Mouse (Mus musculus) left cerebral cortex, adult 11 months (tissue): ENCODE measurements around the gene Cdk9.

Experiments
- DNase-seq: peaks from one replicate; pipeline ENCODE4 v3.0.0; 2022; ENCODE audit warnings: low spot score

The Cdk9 gene

DNA sequence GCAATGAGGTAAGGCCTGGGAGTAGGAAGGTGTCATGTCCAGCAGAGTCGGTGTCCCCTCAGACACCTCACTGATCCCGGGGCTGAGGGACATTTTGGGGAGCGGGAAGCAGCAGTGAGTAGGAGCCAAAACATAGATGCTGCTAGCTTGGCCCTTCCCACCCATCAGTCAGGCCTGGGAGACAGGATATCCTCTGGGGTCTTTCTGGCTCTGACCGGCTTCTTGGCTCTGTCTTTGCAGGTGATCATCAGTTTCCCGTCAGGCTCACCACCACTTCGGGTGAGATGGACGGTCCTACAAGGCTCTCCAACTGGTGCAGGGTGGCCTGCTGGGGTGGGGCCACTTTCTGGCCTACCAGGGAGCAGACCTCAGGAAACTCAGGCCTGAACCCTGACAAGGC, 35.2 kb downstream of the Cdk9 start:
- no peak for DNase-seq

DNA sequence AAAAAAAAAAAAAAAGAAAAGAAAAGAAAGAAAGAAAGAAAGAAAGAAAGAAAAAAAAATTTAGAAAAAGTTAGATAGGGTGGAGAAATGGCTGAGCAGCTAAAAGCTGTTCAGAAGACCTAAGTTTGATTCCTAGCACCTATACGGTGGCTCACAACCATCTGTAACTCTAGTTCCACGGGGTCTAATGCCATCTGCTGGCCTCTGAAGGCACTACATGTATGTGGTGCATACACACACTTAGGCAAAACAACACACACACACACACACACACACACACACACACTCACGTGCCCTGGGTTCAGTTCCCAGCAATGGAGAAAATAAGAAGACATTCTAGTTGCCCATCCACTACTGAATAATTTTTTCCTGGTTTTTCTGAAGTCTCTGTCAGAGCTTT, 36.1 kb downstream of the Cdk9 start:
- DNase-seq = no peak

DNA sequence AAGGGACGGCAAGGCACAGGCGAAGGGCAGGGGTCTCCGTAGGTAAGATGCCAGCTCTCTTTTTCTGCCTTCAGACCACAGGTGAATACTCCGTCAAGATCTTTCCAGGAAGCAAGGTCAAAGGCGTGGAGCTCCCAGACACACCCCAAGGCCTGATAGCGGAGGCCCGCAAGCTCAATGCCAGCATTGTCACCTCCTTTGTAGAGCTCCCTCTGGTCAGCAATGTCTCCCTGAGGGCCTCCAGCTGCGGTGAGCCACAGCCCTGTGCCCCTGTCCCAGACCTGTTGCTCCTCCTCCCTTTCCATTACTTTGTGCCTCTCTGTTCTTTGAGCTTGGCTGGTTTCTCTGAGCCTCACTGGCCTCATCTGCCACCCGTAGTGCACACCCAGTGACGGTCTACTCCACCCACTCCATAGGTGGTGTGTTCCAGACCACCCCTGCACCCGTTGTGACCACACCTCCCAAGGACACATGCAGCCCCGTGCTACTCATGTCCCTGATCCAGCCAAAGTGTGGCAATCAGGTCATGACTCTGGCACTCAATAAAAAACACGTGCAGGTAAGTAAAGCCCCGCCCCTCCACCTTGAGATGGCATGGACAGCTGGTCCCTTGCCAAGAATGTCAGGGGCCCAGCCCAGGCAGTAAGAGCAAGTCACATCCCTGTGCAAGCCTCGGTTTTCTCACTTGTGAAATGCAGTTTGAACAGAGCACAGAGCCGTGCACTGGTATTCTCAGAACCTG, 39.5 kb downstream of the Cdk9 start:
- no peak for DNase-seq

DNA sequence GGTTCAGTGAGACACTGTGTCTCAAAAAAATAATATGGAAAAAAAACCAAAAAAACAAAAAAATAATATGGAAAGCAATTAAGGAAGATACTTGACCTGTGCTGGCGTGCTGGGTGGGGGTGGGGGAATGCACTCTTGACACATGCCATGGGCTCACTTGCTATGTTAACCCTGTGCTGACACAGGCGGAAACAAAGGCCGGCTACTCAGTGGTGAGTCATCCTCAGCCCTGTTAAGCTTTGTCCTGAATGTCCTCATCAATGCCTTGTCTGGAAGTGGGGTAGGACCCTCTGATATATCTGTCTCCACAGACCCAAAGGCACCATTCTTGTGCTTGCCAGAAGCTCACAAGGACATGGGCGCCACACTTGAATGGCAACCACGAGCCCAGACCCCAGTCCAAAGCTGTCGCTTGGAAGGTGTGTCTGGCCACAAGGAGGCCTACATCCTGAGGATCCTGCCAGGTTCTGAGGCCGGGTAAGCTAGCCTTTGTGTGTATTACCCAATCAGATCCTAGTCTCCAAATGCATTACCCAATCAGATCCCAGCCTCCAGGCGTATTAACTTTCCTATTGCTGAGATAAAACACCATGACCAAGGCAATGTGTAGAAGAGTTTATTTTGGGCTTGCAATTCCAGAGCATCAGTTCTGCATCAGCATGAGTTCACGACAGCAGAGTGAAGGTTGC, 40.8 kb downstream of the Cdk9 start:
- no peak for DNase-seq

DNA sequence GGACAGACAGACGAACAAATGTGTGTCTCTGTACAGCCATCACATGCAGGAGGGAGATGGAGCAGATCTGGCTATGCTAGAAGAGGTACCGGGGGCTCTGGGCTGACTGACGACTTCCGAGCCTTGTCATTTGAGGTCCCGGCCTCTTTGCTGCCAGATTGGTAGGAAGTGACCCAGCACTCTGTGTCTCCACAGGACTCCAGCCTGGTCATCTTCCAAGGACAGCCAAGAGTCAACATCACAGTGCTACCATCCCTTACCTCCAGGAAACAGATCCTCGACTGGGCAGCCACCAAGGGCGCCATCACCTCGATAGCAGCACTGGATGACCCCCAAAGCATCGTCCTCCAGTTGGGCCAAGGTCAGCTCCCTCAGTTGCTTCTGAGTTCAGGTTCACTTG, 41.7 kb downstream of the Cdk9 start:
- no peak for DNase-seq

DNA sequence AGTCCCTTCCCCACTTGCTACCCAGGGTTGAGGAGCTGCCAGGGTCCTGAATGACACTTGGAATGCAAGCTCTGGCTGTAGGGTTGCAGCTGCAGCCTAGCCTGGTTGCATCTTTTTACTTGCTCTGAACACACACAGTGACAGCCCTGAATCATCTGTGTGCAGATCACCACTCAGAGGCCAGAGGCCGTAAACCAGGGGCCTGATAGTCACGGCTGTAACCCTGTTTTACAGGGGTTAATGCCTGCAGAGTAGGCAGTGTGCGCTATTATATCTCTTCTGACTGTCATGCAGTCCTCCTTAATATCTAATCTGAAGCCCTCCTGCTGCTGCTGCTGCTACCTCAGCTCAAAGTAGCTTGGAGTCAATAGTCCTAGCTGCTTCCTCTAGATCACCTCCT, 43.0 kb downstream of the Cdk9 start:
- DNase-seq = no peak

DNA sequence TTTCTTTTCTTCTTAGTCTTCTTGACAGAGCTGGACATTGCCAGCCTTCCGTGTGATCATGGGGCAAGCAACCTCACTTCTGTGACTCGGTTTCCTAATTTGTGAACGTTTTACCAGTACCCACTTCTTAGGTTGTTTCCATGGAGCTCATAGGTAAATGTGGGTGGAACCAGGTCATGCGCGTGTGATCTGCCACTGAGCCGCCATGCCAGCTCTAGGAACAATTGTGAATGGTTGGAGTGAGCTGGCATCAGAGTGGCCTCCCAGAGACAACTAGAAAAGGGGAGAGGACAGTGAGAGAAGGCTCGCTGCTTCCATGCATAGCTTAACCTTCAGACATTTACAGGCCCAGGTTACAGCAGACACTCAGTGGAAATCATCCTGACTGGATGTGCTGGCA, 44.7 kb downstream of the Cdk9 start:
- DNase-seq = no peak

DNA sequence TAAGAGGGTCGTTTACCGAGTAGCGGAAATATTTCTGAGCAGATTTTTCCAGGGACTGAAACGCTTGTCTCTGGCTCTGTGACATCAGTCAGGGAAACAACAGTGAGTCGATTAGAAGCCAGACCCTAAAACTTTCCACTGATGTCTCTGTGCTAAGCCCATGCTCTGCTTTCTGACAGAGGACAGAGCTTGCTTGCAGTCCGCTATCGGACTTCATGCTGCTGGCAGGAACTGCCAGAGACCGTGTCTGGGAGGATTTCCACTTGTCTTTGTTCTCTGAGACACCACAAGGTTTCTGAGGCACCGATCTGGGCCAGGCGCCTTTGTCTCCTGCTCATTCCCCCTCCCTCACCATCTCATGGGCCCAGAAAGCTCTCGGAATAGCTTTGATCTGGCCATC, 45.1 kb downstream of the Cdk9 start:
- no peak for DNase-seq

DNA sequence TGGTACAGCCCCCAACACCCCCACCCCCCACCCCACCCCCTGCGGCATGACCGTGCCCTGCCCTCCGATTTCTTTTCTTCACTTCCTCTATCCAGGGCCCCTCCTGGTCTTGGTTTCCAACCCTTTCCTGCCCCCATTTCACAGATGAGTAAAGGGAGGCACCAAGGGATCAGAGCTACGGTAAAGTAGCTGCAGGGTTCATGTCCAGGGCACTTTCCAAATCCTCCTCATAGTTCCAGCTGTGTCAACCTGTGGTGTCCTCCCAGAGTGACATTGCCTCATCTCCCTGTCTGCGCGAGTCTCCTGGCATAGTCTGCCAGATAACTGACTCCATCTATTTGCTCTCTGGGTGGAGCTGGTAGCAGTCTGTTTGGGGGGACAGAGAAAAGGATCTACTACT, 47.0 kb downstream of the Cdk9 start:
- no peak for DNase-seq

DNA sequence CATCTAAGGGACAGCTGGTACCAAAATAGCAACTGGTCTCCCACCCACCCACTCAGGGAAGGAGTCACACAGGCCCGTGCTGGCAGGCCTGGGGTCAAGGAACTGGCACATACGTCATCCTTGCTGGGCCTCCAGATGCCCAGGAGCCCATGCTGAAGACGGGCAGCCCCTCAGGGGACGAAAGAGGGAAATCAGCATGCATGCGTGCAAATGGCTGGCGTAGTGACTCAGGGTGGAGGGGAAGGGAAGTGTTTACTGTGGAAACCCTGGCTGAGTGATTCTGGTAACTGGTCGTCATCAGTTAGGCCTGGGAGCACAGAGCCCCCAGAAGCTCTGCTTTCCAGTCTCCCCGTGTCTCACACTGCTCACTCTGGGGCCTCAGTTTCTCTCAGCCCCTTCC, 47.5 kb downstream of the Cdk9 start:
- DNase-seq = no peak

DNA sequence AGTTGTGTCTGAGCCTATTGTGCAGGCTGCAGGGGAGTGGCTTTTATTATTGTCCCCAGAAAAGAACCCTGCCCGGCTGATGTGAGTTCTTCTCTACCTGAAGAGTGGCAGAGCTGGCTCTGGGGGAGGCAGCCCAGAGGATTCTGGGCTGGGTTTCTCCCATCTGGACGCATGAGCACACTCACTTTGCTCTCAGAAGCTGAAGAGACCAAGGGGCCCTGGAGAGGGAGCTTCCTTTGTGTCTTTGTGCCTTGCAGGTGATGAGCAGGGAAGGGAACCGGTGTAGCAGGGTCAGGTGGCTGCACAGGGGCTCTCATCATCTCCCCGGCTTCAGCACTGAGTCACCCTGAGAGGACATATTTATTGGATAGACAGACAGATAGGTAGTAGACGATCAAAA, 50.6 kb downstream of the Cdk9 start:
- DNase-seq = no peak

DNA sequence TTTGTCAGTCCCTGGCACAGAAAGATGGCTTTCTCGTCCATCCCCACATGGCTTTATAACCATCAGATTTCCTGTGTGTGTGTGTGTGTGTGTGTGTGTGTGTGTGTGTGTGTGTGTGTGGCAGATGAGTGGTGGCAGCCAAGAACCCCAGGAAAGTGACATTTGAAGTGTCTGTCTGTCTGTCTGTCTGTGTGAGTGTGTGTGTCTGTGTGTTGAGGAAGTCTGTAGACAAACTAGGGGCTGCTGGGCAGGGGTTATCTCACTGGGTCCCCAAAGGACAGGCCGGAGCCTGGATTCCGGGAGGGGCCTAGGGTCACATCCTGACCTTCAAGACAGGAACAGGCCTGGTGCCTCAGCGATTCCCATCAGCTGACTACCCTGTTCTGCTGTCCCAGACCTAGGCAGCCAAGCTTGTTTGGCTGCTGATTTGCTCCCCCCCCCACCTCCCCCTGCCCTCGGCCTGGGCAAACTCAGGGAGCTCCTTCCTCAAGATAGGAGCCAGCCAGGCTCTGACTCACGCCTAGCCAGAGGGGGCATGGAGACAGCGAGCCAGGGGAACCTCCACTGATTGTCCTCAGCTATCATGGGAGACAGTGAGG, 51.3 kb downstream of the Cdk9 start:
- no peak for DNase-seq

DNA sequence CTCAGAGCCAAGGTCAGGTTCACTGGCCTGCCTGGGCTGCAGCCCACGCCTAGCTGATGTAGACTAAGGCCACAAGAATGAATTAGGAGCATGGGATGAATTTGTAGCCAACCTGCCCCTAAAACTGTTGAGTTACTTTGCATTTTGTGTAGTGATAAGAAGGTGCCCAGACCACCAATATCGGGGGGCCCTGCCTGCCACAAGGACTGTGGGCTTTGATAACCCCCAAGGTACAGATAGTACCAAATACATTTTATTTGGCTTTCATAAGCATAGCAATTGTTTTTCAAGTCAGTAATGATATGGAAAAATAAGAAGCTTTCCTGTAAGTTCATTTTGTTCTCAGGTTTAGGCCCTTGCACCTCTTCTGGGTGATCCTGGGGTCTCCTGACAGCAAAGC, 54.0 kb downstream of the Cdk9 start:
- no peak for DNase-seq

DNA sequence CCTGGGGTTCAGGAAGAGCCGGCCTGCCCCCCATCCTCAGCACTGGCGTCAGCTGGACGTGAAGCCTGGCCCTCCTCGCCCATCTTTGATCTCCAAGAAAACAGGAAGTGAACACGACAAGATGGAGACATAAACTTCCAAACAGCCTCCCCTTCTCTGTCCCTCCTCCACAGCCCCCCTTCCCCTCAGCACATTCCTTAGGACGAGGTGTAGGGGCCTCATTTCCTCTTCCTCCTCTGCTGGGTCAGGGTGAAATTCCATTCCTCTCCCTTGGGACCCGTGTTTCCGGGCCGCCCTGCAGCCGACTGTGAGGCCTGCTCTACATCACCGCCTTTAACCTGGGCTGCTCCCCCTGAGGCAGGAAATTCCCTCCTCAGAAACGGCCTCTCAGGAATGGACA, 57.0 kb downstream of the Cdk9 start:
- DNase-seq = no peak
